Mouse (Mus musculus): ENCODE results near the gene Pdzrn4.

Pdzrn4 gene

DNA sequence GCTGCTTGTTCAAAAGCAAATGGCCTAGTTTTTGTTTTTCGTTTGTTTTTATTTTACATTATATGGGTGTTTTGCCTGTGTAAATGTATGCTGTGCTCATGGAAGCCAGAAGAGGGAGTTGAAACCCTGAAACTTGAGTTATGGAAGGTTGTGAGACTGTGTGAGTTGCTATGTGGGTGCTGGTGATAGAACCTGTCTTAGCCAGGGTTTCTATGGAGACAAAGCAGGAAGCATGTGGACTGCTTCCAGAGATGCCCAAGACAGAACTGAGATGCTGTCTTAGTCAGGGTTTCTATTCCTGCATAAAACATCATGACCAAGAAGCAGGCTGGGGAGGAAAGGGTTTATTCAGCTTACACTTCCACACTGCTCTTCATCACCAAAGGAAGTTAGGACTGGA is 190.8 kb downstream of the Pdzrn4 start:
- no peak for DNase-seq (ENCODE audit: low spot score)

DNA sequence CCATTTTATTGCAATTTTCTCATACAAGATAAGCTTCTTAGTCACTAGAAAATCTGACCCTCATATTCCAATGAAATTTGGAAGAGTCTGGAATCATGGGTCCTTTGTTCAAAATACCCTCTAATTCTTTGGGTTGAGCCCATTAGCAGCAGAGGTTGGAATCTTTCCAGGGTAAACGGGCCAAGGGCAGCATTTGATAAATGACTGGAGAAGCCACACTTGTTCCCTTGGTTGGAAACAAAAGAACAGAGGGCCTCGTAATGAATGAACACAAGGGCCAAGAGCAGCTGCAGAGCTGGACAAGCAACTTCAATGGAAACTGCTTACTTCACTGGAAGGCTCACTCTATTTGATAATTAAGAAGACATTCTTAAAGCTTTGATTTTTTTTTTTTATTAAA is 198.0 kb downstream of the Pdzrn4 start:
- DNase-seq (ENCODE audit: low spot score) = no peak

- peak; percentile 70 for DNase-seq (ENCODE audit: low spot score)
These were observed 200.5 kb downstream of the Pdzrn4 start for GRCm38 (mm10) chr15:92597011-92597780.

DNA sequence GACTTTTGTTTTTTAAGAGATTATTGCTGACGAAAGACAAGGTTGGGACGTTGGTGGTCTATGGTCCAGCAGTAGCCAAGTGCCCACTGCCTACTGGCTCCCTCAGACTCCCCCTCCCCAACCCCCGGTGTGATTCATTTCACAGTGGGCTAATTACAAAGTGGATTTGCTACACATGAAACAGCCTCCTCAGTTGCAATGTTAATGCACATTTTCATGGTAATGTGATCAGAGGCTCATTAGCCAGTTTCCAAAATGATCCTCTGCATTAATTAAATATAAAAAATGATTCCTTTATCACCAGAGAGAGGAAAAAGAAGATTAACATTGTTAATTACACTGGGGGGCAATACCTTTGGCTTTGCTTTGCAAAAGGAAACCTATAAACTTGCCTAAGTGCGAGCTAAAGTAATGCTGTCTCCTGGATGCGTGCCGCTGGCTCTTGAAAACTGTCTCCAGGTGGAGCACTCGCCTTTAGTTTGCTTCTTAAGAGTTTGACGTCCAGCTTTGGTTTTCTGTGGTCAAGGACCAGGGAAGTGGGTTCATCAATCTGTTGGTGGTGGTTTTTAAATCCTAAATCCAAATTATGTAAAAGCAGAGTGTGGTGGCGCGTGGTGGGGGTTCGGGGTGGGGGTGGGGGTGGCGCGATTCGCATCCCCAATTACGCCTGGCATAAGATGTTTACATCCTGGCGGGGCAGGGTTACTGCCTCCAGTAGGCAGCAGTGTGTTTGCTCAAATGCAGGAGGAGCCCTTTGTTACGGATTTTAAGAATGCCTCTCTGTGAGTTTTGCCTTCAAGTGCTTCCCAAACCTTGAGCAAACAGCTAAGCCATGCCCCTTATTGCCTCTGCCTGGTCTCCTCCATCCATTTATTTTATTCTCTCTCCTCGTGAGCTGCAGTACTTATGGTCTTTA is 202.0 kb downstream of the Pdzrn4 start:
- peak; percentile 65 for DNase-seq (ENCODE audit: low spot score)

DNA sequence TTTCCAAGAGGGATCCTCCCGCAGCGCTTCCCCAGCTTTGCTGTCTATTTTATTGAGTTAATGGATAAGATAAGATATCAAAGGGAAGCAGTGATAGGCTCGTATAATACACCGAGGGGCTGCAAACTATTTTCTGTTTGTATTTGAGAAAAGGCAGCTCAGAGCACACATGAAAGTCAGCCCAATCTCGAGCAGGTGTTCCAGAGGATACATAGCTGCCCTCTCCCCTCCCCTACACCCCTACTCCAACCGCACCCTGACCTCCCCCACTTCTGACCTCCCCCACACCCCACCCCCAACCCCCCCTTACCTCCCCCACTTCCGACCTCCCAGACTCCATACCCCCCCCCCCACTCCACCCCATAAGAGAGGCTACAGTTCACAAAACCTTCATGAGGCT is 202.7 kb downstream of the Pdzrn4 start:
- no peak for DNase-seq (ENCODE audit: low spot score)

- DNase-seq (ENCODE audit: low spot score) = no peak
These were observed 214.2 kb downstream of the Pdzrn4 start for GRCm38 (mm10) chr15:92610866-92611265.

- DNase-seq (ENCODE audit: low spot score) = peak; percentile 21
These were observed 215.7 kb downstream of the Pdzrn4 start for GRCm38 (mm10) chr15:92612386-92612785.

GRCm38 (mm10) chr15:92613228-92613627 is 216.5 kb downstream of the Pdzrn4 start:
- DNase-seq (ENCODE audit: low spot score) = no peak

GRCm38 (mm10) chr15:92621731-92622234 is 225.1 kb downstream of the Pdzrn4 start:
- no peak for DNase-seq (ENCODE audit: low spot score)

- DNase-seq (ENCODE audit: low spot score) = no peak
These were observed 225.6 kb downstream of the Pdzrn4 start for GRCm38 (mm10) chr15:92622323-92622722.

DNA sequence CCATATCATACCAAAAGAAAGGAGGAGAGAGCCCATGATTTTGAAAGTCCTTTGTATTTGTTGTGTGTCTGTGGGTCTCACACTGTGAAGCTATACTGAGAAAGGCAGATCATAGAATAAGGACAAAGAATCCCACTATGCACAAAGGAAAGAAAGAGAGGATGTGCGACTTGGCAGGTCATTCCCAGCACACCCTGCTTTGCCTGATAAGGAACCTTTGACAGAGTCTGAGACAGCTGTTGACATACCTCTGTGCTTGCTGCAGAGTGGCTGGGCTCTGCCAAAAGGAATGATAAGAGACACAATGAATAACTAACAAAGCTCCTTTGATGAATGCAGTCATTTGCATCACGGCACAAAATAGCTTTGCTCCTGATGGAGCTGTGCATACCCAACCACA is 232.5 kb downstream of the Pdzrn4 start:
- DNase-seq (ENCODE audit: low spot score) = no peak

- DNase-seq (ENCODE audit: low spot score) = no peak
These were observed 237.4 kb downstream of the Pdzrn4 start for GRCm38 (mm10) chr15:92634044-92634610.

GRCm38 (mm10) chr15:92640212-92641082 is 243.8 kb downstream of the Pdzrn4 start:
- no peak for DNase-seq (ENCODE audit: low spot score)

DNA sequence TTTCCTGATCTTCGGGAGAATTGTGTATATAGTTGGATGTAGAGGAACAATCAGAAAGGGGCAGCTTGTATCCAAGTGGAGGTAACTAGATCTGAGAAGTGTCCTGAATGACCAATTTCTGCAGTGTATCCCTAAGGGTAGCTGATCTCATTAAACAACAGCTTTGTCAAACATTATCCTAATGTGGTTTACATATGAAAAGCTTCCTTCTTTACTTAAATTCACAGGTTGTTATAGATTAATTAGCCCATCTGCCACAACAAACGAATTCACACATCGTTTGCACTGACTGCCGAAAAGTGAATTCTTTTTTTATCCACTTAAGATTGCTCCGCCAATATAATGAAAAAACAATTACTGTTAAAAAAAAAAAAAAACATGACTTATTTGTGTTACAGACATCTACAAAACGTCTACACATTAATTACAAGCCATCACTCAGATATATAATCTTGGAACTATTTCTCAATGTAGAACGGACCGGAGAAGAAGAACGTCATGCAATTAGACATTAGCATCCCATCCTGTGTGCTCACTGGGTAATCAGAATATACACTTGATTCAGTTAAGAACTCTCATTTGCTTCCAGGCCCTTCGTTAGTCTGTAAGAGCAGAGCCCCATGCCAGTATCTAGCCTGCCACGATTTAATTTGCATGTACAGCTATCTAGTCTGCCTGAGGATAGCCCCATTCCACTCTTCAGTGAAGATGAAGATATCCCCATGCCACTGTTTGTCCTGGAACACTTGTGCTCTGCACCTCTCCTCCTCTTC is 274.8 kb downstream of the Pdzrn4 start:
- no peak for DNase-seq (ENCODE audit: low spot score)

DNA sequence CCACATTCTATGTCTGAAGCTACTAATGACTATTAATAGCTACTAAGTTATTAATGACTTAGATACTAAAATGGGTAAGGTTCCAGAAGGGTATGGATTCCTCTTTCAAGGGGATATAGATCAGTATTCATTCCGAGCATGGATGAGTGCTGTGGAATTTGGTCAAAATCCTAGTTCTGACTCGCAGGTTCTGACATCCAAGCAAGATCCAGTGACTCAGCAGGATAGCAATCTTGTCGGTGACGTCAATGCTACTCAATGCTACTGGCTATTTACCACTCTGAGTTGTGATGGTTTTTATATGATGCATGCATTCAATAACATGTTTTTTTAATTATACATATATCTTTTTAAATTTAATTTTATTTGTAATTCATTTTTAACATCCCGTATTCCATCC is 279.4 kb downstream of the Pdzrn4 start:
- no peak for DNase-seq (ENCODE audit: low spot score)

DNA sequence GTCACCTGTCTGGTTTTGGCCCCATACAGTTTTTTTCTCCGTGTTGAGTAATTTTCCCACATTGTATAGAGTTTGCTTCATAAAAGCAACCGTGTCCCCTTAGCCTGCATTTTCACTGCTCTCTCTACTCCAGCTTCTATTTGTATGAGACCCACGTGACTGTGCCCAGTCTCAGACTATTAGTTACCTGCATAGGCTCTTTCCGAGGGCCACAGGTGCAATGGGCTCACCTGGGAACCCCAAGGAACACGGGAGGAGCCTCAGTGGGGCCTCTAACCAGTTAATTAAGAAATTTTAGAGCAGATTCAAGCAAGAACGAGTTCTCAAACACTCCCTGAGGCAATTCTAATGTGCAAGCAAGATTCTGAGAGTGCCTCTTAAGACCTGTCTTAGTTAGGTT is 281.7 kb downstream of the Pdzrn4 start:
- no peak for DNase-seq (ENCODE audit: low spot score)

DNA sequence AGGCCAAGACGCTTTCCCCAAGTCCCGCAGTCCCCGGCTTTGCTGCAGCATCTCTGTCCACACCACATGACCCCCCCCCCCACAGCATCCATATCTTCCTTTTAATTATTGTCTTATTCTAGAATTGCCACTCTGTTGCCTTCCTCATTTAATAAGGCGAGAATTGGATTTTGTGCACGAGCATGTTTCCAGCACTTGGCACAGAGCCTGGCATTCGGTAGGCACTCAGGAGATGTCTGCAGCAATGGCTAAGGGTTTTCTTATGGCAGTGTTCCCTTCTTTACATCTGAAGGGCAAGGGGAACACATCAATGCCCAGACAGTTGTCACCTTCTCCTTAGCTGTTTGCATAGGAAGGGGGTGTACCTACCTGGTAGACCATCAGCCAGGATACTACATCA is 282.9 kb downstream of the Pdzrn4 start:
- DNase-seq (ENCODE audit: low spot score) = no peak

DNA sequence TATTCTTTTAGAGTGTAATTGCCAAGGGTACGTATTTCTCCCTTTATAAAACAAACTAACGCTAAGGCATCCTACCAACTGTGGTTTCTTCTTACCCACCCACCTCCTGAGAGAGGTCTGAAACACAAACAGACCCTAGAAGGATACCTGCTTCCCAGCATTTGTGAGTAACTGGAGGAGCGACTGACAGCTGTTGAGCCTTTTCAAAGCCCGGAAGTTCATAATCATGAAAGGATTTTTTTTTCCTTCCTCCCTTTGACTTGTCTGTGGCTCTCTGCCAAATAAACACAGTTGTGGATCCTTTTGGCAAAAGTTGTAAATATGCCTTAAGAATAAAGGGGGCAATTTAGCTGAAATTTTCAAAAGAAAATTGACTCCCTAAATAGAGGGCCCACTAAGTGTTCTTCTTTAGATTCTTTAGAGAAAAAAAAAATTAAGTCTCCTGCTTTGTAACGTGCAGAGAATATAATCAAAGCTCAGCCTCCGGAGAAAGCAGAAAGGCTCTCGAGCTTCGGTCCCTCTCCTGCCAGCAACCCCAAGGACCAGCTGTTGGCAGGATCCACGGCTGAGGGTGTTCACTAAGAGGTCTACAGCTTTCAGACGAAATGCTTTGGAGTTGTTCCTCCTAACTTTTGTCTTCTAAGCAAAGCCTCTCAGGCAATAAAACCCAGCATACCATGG is 299.7 kb downstream of the Pdzrn4 start:
- no peak for DNase-seq (ENCODE audit: low spot score)

GRCm38 (mm10) chr15:92704146-92704545 is 307.5 kb downstream of the Pdzrn4 start:
- DNase-seq (ENCODE audit: low spot score) = no peak

DNA sequence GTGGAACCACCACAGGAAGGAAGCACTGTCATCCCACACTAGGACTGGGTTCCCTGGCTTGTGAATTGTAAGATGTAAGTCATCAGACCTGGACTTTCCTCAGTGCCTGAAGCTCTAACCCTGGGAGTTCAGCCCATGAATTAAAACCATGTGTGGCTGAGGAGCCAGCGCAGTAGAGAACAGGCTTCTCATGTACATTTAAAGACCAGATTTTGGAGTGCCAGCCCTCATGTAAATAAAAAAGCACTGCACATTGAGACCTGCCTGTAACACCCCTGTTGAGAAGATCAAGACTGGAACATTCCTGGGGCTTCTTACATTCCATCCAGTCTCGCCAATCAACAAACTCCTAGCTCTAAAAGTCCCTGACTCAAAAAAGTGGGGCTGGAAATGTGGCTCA is 342.0 kb downstream of the Pdzrn4 start:
- DNase-seq (ENCODE audit: low spot score) = peak; percentile 43
